20 mouse cellular contexts compared by ENCODE assay signal in genomic region chr3:148423383-148423782, GRCm38 (mm10).
A peak's percentile ranks its signal among the peaks of the same experiment; 100 is the strongest.
DNase-seq lines count a peak whose midpoint lies in the region; ATAC-seq lines count a peak whose summit lies in the region.
"Had no signal": no experiment of that assay in that cellular context is flagged by ENCODE, and none has a peak within 500 bp of the region (broad histone marks: within the 10 kb centered on the region; RNA-seq: fewer than 3 reads in every experiment).

No protein-coding gene starts in this region.

- H3K36me3 ChIP-seq in liver, embryonic 12.5 days, result no peaks in the 10 kb centered on the region
- no peaks in the 10 kb centered on the region for H3K36me3 ChIP-seq in liver, embryonic 13.5 days
- H3K36me3 ChIP-seq: embryonic facial prominence, embryonic 10.5 days; heart, embryonic 12.5 days; hindbrain, embryonic 12.5 days had no signal

- no peak overlapping the region for H3K27ac ChIP-seq in liver, embryonic 12.5 days
- no peak overlapping the region for H3K27ac ChIP-seq in liver, embryonic 13.5 days
- H3K27ac ChIP-seq: embryonic facial prominence, embryonic 10.5 days; forebrain, embryonic 13.5 days; hindbrain, embryonic 12.5 days had no signal

- H3K9me3 ChIP-seq in liver, embryonic 12.5 days (replicated peaks), result no peaks in the 10 kb centered on the region
- no peaks in the 10 kb centered on the region for H3K9me3 ChIP-seq in liver, embryonic 13.5 days (replicated peaks)
- H3K9me3 ChIP-seq: embryonic facial prominence, embryonic 10.5 days; forebrain, embryonic 13.5 days; heart, embryonic 12.5 days; hindbrain, embryonic 12.5 days had no signal

- no peak overlapping the region for H3K4me3 ChIP-seq in liver, embryonic 12.5 days
- no peak overlapping the region for H3K4me3 ChIP-seq in liver, embryonic 13.5 days (replicated peaks)
- H3K4me3 ChIP-seq: embryonic facial prominence, embryonic 10.5 days; forebrain, embryonic 13.5 days; heart, embryonic 12.5 days; hindbrain, embryonic 12.5 days had no signal

- ATAC-seq in liver, embryonic 12.5 days, result peak; percentile 70
- ATAC-seq in liver, embryonic 13.5 days (ENCODE audit: low read depth), result peak; percentile 58; the same call in 1 of the 2 replicates
- peak; percentile 56; the same call in 1 of the 2 replicates for ATAC-seq in megakaryocyte-erythroid progenitor cell, adult 5-6 weeks (replicated peaks; ENCODE audit: low FRiP score, low TSS enrichment, poor library complexity, severe bottlenecking)
- ATAC-seq: forebrain, postnatal 0 days; hindbrain, embryonic 16.5 days had no signal

- H3K4me1 ChIP-seq in liver, embryonic 12.5 days, result peaks cover 22% of the 10 kb centered on the region
- H3K4me1 ChIP-seq in liver, embryonic 13.5 days (replicated peaks), result peaks cover 20% of the 10 kb centered on the region

- intact Hi-C loops in heart, postnatal 10 days (cut with DNase I), result loop anchor here (10.0 kb wide), 1 partner anchor 561 kb away; no protein-coding TSS in a partner anchor

- H3K27me3 ChIP-seq in liver, embryonic 12.5 days (replicated peaks), result no peaks in the 10 kb centered on the region; the same call in 1 of the 2 replicates
- H3K27me3 ChIP-seq in liver, embryonic 13.5 days, result no peaks in the 10 kb centered on the region
- H3K27me3 ChIP-seq: CH12.LX; hindbrain, embryonic 12.5 days had no signal

- no peak for DNase-seq in liver
- no peak for DNase-seq in liver, embryonic 13.5 days
- no peak for DNase-seq in heart, postnatal 10 days
- no peak for DNase-seq in adrenal gland, adult 8-10 months
- DNase-seq in adipocyte (ENCODE audit: low spot score), result no peak
- DNase-seq: adrenal gland, postnatal 14 days; cerebellum, adult 11-12 months; cerebellum, adult 9-10 months; cerebellum, postnatal 36 days; forebrain, postnatal 0 days; gastrocnemius, postnatal 14 days; heart, postnatal 4 days had no signal

- 61% methylated on average over 1 of the region's 1 CpGs for WGBS in liver, embryonic 12.5 days (ENCODE audit: insufficient replicate concordance)
- 48% methylated on average over 1 of the region's 1 CpGs for WGBS in liver, embryonic 13.5 days (ENCODE audit: insufficient replicate concordance)

- H3K9ac ChIP-seq in liver, embryonic 12.5 days, result no peak overlapping the region
- H3K9ac ChIP-seq in liver, embryonic 13.5 days, result no peak overlapping the region
- H3K9ac ChIP-seq: forebrain, embryonic 13.5 days; forebrain, postnatal 0 days; heart, embryonic 12.5 days; hindbrain, embryonic 12.5 days had no signal

- no peak overlapping the region for H3K4me2 ChIP-seq in liver, embryonic 12.5 days
- H3K4me2 ChIP-seq in liver, embryonic 13.5 days, result no peak overlapping the region
- H3K4me2 ChIP-seq: forebrain, embryonic 13.5 days; heart, embryonic 12.5 days; hindbrain, embryonic 12.5 days had no signal
